Mouse (Mus musculus) cerebellum, adult 8-10 months (tissue): ENCODE results near the gene Fuca1.
A peak's percentile ranks its signal among the peaks of the same experiment; 100 is the strongest.

Experiments
- DNase-seq: peaks from one replicate; pipeline ENCODE4 v3.0.0; 2022

Gene Fuca1

GRCm38 (mm10) chr4:135920304-135921241 is at the start of gene Fuca1:
TSS of gene Fuca1 (plus strand) at chr4:135920735.
- DNase-seq: peak; percentile 97

- no peak for DNase-seq
Observed at GRCm38 (mm10) chr4:135872015-135872414, 48.5 kb upstream of the Fuca1 start.

- no peak for DNase-seq
Observed at GRCm38 (mm10) chr4:135872589-135873391, 47.7 kb upstream of the Fuca1 start.

- DNase-seq: peak; percentile 86
Observed at GRCm38 (mm10) chr4:135873526-135874202, 46.9 kb upstream of the Fuca1 start, which contains the start of gene Pnrc2. TSS of gene Pnrc2 (minus strand) at chr4:135873850.

GRCm38 (mm10) chr4:135874564-135875535 is 45.7 kb upstream of the Fuca1 start:
- DNase-seq: no peak

GRCm38 (mm10) chr4:135875546-135875945 is 45.0 kb upstream of the Fuca1 start:
- DNase-seq: no peak

GRCm38 (mm10) chr4:135875991-135876582 is 44.4 kb upstream of the Fuca1 start:
- no peak for DNase-seq

GRCm38 (mm10) chr4:135876583-135877020 is 43.9 kb upstream of the Fuca1 start:
- DNase-seq: peak; percentile 51

- DNase-seq: no peak
Observed at GRCm38 (mm10) chr4:135877742-135878141, 42.8 kb upstream of the Fuca1 start.

- DNase-seq: no peak
Observed at GRCm38 (mm10) chr4:135879021-135879420, 41.5 kb upstream of the Fuca1 start.

GRCm38 (mm10) chr4:135880018-135880417 is 40.5 kb upstream of the Fuca1 start:
- no peak for DNase-seq

- DNase-seq: no peak
Observed at GRCm38 (mm10) chr4:135880576-135880975, 40.0 kb upstream of the Fuca1 start.

- DNase-seq: no peak
Observed at GRCm38 (mm10) chr4:135882023-135882422, 38.5 kb upstream of the Fuca1 start.

GRCm38 (mm10) chr4:135883401-135883851 is 37.1 kb upstream of the Fuca1 start:
- no peak for DNase-seq

GRCm38 (mm10) chr4:135883881-135884516 is 36.5 kb upstream of the Fuca1 start:
- DNase-seq: no peak

GRCm38 (mm10) chr4:135884531-135884930 is 36.0 kb upstream of the Fuca1 start:
- DNase-seq: no peak

- no peak for DNase-seq
Observed at GRCm38 (mm10) chr4:135885676-135886075, 34.9 kb upstream of the Fuca1 start.

- DNase-seq: no peak
Observed at GRCm38 (mm10) chr4:135886184-135886583, 34.4 kb upstream of the Fuca1 start.

- DNase-seq: no peak
Observed at GRCm38 (mm10) chr4:135888448-135889057, 32.0 kb upstream of the Fuca1 start.
